Mouse (Mus musculus): ENCODE data around the gene Ago4. TPM values are rescaled to one million over a fixed set of nuclear protein-coding genes. Genes with fewer than 3 reads are reported as not detected.

Gene Ago4
- 0.97 and 1.1 TPM in 2 replicates for polyA plus RNA-seq (2015; fragmentation: Nextera tagmentation; extraction: Ambion mirVana)

- H3K4me1 ChIP-seq (replicated peaks) = no peaks in the 10 kb centered on the region
- H3K9me3 ChIP-seq = no peaks in the 10 kb centered on the region
- no peaks in the 10 kb centered on the region; the same call in 1 of the 2 replicates for H3K27me3 ChIP-seq (replicated peaks)
- H3K4me2 ChIP-seq (replicated peaks) = peak within 1 kb of the TSS; percentile 95
- ATAC-seq = peak; percentile 92
- peak within 1 kb of the TSS; percentile 91 for H3K4me3 ChIP-seq (replicated peaks)
- H3K9ac ChIP-seq = peak within 1 kb of the TSS; percentile 82
- WGBS = under 1% methylated on average over 107 of the region's 120 CpGs
- H3K27ac ChIP-seq = 0 out of 2 replicates have a peak within 1 kb of the TSS, but pooled peaks have one; percentile 36
- no peaks in the 10 kb centered on the region for H3K36me3 ChIP-seq
Observed at GRCm38 (mm10) chr4:126532827-126533728, at the start of gene Ago4. Gene Ago4 (minus strand): TSS chr4:126533472.

DNA sequence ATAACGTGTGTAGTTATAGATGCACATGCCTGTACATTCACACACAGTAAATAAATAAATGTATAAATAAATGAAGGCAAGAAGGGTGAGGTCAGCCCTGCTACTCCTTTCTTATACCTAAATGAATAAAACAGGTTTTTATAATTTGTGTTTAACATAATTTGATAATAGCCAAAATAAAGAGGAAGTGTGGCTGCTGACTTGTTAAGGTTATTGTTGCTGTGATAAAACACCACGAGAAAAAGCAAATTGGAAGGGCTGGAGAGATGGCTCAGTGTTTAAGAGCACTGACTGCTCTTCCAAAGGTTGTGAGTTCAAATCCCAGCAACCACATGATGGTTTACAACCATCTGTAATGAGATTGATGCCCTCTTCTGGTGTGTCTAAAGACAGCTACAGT, 45.8 kb upstream of the Ago4 start:
- Histone ChIP-seq H3K36me3 (peaks cover 29% of the 10 kb centered on the region), H3K9ac (no peak overlapping the region), H3K27ac (no peak overlapping the region), H3K4me1 (replicated peaks) (no peaks in the 10 kb centered on the region), H3K9me3 (no peaks in the 10 kb centered on the region), H3K4me2 (replicated peaks) (no peak overlapping the region), H3K27me3 (replicated peaks) (no peaks in the 10 kb centered on the region), H3K4me3 (replicated peaks) (no peak overlapping the region)
- WGBS = 79% methylated on average over 2 of the region's 2 CpGs
- no peak for ATAC-seq

DNA sequence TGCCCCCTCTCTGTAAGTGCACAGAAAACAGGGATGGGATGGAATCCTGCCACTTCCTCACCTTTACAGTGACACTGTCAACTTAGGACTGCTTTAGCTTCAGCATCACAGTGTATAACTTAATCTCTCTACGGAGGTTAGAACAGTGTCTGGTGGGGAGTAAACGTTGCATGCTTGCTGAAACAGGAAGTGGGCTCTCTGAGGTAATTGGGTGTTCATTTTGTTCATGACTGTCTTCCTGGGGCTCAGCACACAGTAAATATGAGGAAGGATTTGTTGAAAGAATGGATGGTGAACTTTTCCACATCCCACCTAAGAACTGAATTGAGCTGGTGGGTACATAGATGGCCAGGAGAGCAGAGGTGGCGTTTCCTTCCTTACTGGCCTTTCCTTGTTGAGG, 44.6 kb upstream of the Ago4 start:
- Histone ChIP-seq H3K9ac (no peak overlapping the region), H3K27ac (no peak overlapping the region), H3K36me3 (peaks cover 36% of the 10 kb centered on the region), H3K4me2 (replicated peaks) (no peak overlapping the region), H3K4me1 (replicated peaks) (no peaks in the 10 kb centered on the region), H3K27me3 (replicated peaks) (no peaks in the 10 kb centered on the region), H3K9me3 (no peaks in the 10 kb centered on the region), H3K4me3 (replicated peaks) (no peak overlapping the region)
- WGBS = 82% methylated on average over 3 of the region's 3 CpGs
- ATAC-seq = no peak

DNA sequence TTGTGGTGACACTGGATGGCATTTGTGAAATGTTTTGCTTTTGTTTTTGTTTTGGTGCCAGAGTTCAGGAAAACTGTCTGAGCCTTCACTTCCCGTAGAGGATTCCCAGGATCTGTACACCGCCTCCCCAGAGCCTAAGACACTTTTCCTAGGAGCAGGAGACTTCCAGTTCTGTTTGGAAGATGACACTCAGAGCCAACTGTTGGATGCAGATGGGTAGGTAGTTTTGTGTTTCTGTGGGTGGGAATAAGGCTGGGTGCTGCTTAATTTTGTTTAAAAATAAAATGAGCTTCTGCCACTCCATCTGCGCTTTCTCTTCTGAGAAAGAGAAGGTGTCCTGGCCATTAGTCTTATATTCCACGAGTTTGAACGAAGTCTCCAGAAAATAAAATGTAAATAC, 43.0 kb upstream of the Ago4 start:
- H3K36me3 ChIP-seq = peaks cover 40% of the 10 kb centered on the region

DNA sequence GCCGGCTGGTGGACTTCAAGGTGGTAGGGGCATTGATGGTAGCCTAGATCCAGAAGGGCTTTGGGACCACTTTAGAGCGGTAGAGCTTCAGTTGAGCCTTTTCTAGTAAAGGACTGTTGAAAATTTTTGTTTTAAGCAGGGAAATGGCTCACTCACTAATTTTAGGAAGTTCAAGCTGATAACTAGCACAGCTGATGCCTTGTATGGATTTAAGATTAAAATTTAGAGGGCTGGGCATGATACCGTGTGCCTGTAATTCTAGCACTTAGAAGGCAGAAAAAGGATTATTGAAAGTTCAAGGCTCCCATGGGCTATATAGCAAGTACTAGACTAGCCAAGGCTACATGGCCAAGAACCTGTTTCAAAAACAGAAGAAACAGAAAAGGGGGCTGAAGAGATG, 36.5 kb upstream of the Ago4 start:
- H3K27me3 ChIP-seq (replicated peaks) = no peaks in the 10 kb centered on the region
- no peaks in the 10 kb centered on the region for H3K9me3 ChIP-seq
- peaks cover 33% of the 10 kb centered on the region for H3K36me3 ChIP-seq
- no peak overlapping the region for H3K9ac ChIP-seq
- no peak overlapping the region for H3K4me2 ChIP-seq (replicated peaks)
- no peak overlapping the region for H3K4me3 ChIP-seq (replicated peaks)
- WGBS = 93% methylated on average over 3 of the region's 3 CpGs
- ATAC-seq = no peak
- no peak overlapping the region for H3K27ac ChIP-seq
- no peaks in the 10 kb centered on the region for H3K4me1 ChIP-seq (replicated peaks)

More for the DNA sequence above, 43.0 kb upstream of the Ago4 start:
- WGBS = 91% methylated on average over 5 of the region's 5 CpGs
- Histone ChIP-seq H3K27me3 (replicated peaks) (no peaks in the 10 kb centered on the region), H3K27ac (no peak overlapping the region), H3K9me3 (no peaks in the 10 kb centered on the region), H3K4me1 (replicated peaks) (no peaks in the 10 kb centered on the region), H3K4me3 (replicated peaks) (no peak overlapping the region), H3K9ac (no peak overlapping the region), H3K4me2 (replicated peaks) (no peak overlapping the region)
- no peak for ATAC-seq

DNA sequence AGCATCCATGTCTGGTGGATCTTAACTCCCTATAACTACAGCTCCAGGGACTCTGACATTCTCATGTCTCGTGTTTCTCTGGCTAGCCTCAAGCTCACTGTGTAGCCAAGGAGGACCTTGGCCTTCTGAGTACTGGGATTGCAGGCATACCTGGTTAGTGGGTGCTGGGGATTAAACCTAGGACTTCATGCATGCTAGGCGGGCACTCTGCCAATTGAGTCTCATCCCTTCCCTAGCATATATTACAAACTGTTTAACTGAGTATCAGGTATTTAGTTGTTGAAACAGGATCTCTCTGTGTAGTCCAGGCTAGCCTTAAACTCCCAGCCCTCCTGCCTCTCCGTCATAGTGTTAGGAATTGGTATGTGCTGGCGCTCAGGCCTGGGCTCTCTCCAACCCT, 34.0 kb upstream of the Ago4 start:
- H3K9me3 ChIP-seq = no peaks in the 10 kb centered on the region
- no peaks in the 10 kb centered on the region for H3K4me1 ChIP-seq (replicated peaks)
- WGBS = 94% methylated on average over 4 of the region's 4 CpGs
- no peak overlapping the region for H3K4me3 ChIP-seq (replicated peaks)
- no peak for ATAC-seq
- no peak overlapping the region for H3K27ac ChIP-seq
- no peak overlapping the region for H3K9ac ChIP-seq
- H3K4me2 ChIP-seq (replicated peaks) = no peak overlapping the region
- H3K27me3 ChIP-seq (replicated peaks) = no peaks in the 10 kb centered on the region
- peaks cover 20% of the 10 kb centered on the region for H3K36me3 ChIP-seq

GRCm38 (mm10) chr4:126563798-126564197, 30.5 kb upstream of the Ago4 start:
- no peaks in the 10 kb centered on the region for H3K4me1 ChIP-seq (replicated peaks)
- H3K27ac ChIP-seq = no peak overlapping the region
- ATAC-seq = no peak
- H3K27me3 ChIP-seq (replicated peaks) = no peaks in the 10 kb centered on the region
- no peak overlapping the region for H3K4me3 ChIP-seq (replicated peaks)
- H3K9me3 ChIP-seq = no peaks in the 10 kb centered on the region
- 80% methylated on average over 6 of the region's 6 CpGs for WGBS
- H3K4me2 ChIP-seq (replicated peaks) = no peak overlapping the region
- peaks cover 26% of the 10 kb centered on the region for H3K36me3 ChIP-seq
- H3K9ac ChIP-seq = no peak overlapping the region

DNA sequence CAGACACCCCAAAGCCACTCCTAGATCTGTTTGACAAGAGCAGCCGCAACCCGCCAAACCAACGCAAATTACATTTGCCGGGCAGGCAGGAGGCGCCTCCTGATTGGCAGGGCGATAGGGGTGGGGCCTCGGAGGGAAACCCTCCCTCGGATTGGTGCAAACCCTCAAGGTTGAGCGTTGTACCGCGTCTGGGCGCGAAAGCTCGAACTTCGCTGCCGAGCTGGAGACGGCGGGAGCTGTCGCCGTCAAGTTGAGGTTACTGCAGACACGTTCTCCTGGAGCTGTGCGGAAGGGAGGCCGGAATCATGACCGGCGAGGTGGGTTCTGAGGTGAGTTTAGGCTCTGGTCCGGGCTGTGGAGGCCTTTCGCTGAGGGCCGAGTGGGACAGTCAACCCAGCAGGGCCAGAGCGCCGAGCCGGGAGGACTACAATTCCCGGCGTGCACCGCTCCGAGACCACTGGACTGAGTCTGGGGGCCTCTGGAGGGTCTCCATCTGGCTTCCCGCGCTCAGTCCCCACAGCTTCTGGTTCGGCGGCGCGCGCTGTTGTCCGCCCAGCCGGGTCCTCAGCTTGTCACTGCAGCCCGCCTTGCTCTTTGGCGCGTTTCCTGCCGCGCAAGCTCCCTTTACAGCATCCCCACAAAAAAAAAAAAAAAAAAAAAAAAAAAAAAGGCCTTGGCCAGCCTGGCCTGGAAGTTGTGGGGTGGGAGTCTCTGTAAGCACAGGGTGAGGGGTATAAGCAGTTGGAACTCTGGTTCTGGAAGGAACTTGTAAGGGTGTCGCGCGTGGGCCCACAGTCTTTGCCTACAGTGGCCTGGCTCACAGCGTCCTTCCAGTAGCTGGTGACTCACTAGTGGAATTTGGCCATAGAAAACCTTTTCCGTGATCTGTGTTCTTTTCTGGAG, 23.8 kb upstream of the Ago4 start, which contains the start of gene Clspn:
Clspn (plus strand) TSS at position 127 of the 903 bp plus-strand sequence.
- ATAC-seq = peak; percentile 99
- Histone ChIP-seq H3K4me2 (replicated peaks) (peak within 1 kb of the TSS; percentile 71), H3K4me1 (replicated peaks) (0 out of 2 replicates have a peak, but pooled peaks cover 3% of the 10 kb centered on the region), H3K9me3 (no peaks in the 10 kb centered on the region), H3K27ac (peak within 1 kb of the TSS; percentile 69), H3K36me3 (peaks cover 6% of the 10 kb centered on the region), H3K4me3 (replicated peaks) (peak within 1 kb of the TSS; percentile 82), H3K9ac (peak within 1 kb of the TSS; percentile 81), H3K27me3 (replicated peaks) (no peaks in the 10 kb centered on the region)
- WGBS = under 1% methylated on average over 54 of the region's 54 CpGs

DNA sequence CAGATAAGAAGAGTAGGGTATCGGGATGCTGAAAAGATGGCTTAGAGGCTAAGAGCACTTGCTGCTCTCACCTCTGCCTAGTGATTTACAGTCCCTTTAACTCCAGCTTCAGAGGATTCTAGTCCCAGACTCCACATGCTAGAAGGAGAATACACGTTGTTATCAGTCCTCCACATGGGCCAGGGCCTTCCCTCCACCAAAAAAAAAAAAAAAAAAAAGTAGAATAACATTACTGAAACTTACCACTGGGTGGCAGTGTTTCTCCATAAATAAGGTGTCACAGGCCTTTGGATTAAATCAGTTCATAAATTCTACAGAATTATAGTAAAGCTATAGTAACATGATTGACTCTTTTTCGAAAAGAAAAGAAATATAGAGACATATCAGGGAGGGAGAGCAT, 21.2 kb upstream of the Ago4 start:
- ATAC-seq = no peak
- WGBS = 29% methylated on average over 3 of the region's 3 CpGs
- Histone ChIP-seq H3K36me3 (no peaks in the 10 kb centered on the region), H3K4me1 (replicated peaks) (0 out of 2 replicates have a peak, but pooled peaks cover 3% of the 10 kb centered on the region), H3K27ac (no peak overlapping the region), H3K9me3 (no peaks in the 10 kb centered on the region), H3K4me3 (replicated peaks) (no peak overlapping the region), H3K27me3 (replicated peaks) (no peaks in the 10 kb centered on the region), H3K9ac (no peak overlapping the region), H3K4me2 (replicated peaks) (no peak overlapping the region)

DNA sequence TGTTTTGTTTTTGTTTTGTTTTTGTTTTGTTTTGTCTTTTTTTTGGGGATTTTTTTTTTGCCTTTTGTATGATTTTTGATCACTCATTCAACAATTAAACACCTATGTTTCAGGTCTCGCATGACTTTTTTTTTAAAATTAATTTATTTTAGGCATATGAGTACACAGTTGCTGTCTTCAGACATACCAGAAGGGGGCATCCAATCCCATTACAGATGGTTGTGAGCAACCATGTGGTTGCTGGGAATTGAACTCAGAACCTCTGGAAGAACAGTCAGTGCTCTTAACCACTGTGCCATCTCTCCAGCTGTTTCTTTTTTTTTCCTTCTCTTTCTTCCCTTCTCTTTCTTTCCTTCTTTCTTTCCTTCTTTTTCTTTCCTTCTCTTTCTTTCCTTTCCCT, 20.4 kb upstream of the Ago4 start:
- Histone ChIP-seq H3K9me3 (no peaks in the 10 kb centered on the region), H3K4me3 (replicated peaks) (no peak overlapping the region), H3K36me3 (no peaks in the 10 kb centered on the region), H3K4me2 (replicated peaks) (no peak overlapping the region), H3K4me1 (replicated peaks) (0 out of 2 replicates have a peak, but pooled peaks cover 3% of the 10 kb centered on the region), H3K9ac (no peak overlapping the region), H3K27ac (no peak overlapping the region), H3K27me3 (replicated peaks) (no peaks in the 10 kb centered on the region)
- 77% methylated on average over 1 of the region's 1 CpGs for WGBS
- ATAC-seq = no peak

GRCm38 (mm10) chr4:126553105-126553504, 19.8 kb upstream of the Ago4 start:
- ATAC-seq = no peak
- Histone ChIP-seq H3K4me1 (replicated peaks) (0 out of 2 replicates have a peak, but pooled peaks cover under 1% of the 10 kb centered on the region), H3K9ac (no peak overlapping the region), H3K27me3 (replicated peaks) (no peaks in the 10 kb centered on the region), H3K27ac (no peak overlapping the region), H3K4me2 (replicated peaks) (no peak overlapping the region), H3K36me3 (no peaks in the 10 kb centered on the region), H3K4me3 (replicated peaks) (no peak overlapping the region), H3K9me3 (no peaks in the 10 kb centered on the region)
- 61% methylated on average over 8 of the region's 8 CpGs for WGBS

DNA sequence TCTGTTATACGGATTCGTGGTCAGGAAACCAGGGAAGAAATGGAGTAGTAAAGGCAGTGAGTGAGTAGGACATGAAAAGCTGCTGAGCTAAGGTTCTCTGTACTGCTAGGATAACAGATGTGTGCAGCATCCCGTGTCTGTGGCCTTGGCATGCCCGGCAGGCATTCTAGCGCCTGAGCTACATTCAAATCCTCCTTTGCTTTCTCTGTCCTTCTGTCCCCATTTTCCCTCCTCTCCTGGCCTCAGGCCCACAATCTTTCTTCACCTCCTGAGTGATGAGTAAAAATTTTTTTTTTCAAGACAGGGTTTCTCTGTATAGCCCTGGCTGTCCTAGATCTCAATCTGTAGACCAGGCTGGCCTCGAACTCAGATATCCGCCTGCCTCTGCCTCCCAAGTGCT, 18.9 kb upstream of the Ago4 start:
- no peaks in the 10 kb centered on the region for H3K4me1 ChIP-seq (replicated peaks)
- H3K4me3 ChIP-seq (replicated peaks) = no peak overlapping the region
- 82% methylated on average over 7 of the region's 7 CpGs for WGBS
- no peak overlapping the region for H3K27ac ChIP-seq
- H3K36me3 ChIP-seq = no peaks in the 10 kb centered on the region
- no peaks in the 10 kb centered on the region for H3K9me3 ChIP-seq
- no peak overlapping the region for H3K9ac ChIP-seq
- no peak overlapping the region for H3K4me2 ChIP-seq (replicated peaks)
- ATAC-seq = no peak
- no peaks in the 10 kb centered on the region for H3K27me3 ChIP-seq (replicated peaks)
